1 mouse cellular context compared by ENCODE assay signal in the genomic region with DNA sequence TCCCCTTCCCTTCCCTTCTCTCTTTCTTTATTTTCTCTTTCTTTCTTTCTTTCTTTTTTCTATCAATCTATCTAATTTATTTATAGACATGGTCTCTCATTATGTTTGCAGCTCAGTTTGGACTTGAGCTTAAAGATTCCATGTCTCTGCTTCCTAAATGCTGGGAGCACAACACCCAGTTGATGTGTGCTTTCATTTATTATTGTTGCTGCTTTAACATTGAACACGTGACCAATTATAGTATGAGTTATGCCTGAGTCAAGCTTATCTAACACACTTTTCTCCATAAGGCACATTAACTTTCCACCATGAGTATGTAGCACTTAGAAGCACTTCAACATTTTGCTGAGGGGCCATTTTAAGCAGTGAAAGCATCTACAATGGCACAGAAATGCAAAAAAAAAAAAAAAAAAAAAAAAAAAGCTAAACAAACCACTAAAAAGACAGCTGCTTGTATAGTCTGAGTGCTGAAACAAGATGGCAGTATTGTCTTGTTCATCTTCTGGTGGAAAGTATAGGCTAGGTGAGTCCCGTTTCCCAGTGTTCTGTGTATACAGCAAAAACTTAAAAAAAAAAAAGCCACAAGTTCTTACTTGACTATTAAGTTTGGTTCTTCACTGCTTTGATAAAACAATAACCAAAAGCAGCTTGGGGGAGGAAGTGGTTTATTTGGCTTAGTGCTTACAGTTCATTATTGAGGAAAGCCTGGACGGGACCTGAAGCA.
A peak's percentile ranks its signal among the peaks of the same experiment; 100 is the strongest.
TF ChIP-seq lines count a peak whose summit lies in the region.

No protein-coding gene starts in this region.

TF ChIP-seq in MEL, 35 proteins besides CTCF, POLR2A, EP300 and RAD21 (continued from another document):
- TF ChIP-seq SIN3A (IDR thresholded peaks at IDR 0.05; ENCODE audit: low read length) = peak; percentile 62
- no peak for TF ChIP-seq TCF12 (IDR thresholded peaks at IDR 0.05; ENCODE audit: low read depth, low read length)
- peak; percentile 92 for TF ChIP-seq MAX (IDR thresholded peaks at IDR 0.05; ENCODE audit: low read length)
- TF ChIP-seq MYC (IDR thresholded peaks at IDR 0.05; ENCODE audit: low read depth, low read length) = no peak
- TF ChIP-seq ETS1 (IDR thresholded peaks at IDR 0.05; ENCODE audit: low read depth, low read length) = peak; percentile 54; the same call in 1 of the 2 replicates
- TF ChIP-seq MEF2A (IDR thresholded peaks at IDR 0.05; ENCODE audit: extremely low read depth, insufficient replicate concordance, low read depth, low read length, poor library complexity, severe bottlenecking) = no peak
- TF ChIP-seq USF2 (IDR thresholded peaks at IDR 0.05; ENCODE audit: borderline replicate concordance in 1 of 2, insufficient read depth in 1 of 2, low read depth in 1 of 2, low read length in 2 of 2) = peak; percentile 58 to 77; a peak in 3 of 4 replicates
- no peak for TF ChIP-seq NRF1 (IDR thresholded peaks at IDR 0.05; ENCODE audit: insufficient read depth, low read depth, low read length, poor library complexity, severe bottlenecking)
- no peak for TF ChIP-seq MYB (IDR thresholded peaks at IDR 0.05; ENCODE audit: low read depth, low read length)
- peak; percentile 47; the same call in 1 of the 2 replicates for TF ChIP-seq ZKSCAN1 (IDR thresholded peaks at IDR 0.05; ENCODE audit: low read depth, low read length)
- no peak for TF ChIP-seq POLR2AphosphoS5 (IDR thresholded peaks at IDR 0.05; ENCODE audit: borderline replicate concordance, low read depth, low read length)
- no peak for TF ChIP-seq UBTF (IDR thresholded peaks at IDR 0.05; ENCODE audit: borderline replicate concordance, insufficient read depth, low read depth, low read length)
- peak; percentile 96 for TF ChIP-seq ZNF384 (IDR thresholded peaks at IDR 0.05; ENCODE audit: low read depth, low read length)
- TF ChIP-seq GATA1 (IDR thresholded peaks at IDR 0.05; ENCODE audit: low read depth, low read length) = 0 out of 2 replicates have a peak, but pooled peaks have one; percentile 30
- no peak for TF ChIP-seq ZMIZ1 (IDR thresholded peaks at IDR 0.05; ENCODE audit: low read depth, low read length)
- TF ChIP-seq ZC3H11A (IDR thresholded peaks at IDR 0.05; ENCODE audit: low read depth, low read length) = peak; percentile 50
- no peak for TF ChIP-seq ELF1 (IDR thresholded peaks at IDR 0.05; ENCODE audit: low read depth, low read length)
